Mouse (Mus musculus) heart, postnatal 10 days (tissue): ENCODE measurements at regions not wholly inside any gene's neighbourhood (a gene's known extent, or its start where the extent isn't known, plus 50 kb on each side); places are given as distances from the start of the nearest gene placed in this dataset.

Source experiments
- DNase-seq, 2 experiments: peaks; one replicate each; pipeline ENCODE4 v3.0.0; 2021
- intact Hi-C: fragments of 180-260 bp; cut with DNase I; formaldehyde crosslinking; loops from one replicate; pipeline ENCODE4 v1.15.1; 2025

- DNase-seq, result no peak
- intact Hi-C loops, result no loop called here
These were observed 617.2 kb upstream of the Agtr1b start for GRCm38 (mm10) chr3:20984146-20984545.

GRCm38 (mm10) chr3:20973077-20973476 lies 606.1 kb upstream of the Agtr1b start:
- no peak for DNase-seq

More at GRCm38 (mm10) chr3:20973077-20973476, 606.1 kb upstream of the Agtr1b start:
- intact Hi-C loops, result no loop called here
